Mouse (Mus musculus) G1E (cell line): ENCODE results near the gene Hexa.

Source experiments
- CTCF ChIP-seq: IDR thresholded peaks from 2 replicates; pipeline ENCODE4 v1.5.1; 2012; ENCODE audit warnings: low read depth, low read length, inconsistent platforms, mixed read lengths
- TAL1 ChIP-seq: conservative IDR thresholded peaks from 2 replicates; pipeline ENCODE4 v1.6.1; 2012; ENCODE audit warnings: low read depth, low read length, inconsistent platforms, mixed read lengths

GRCm38 (mm10) chr9:59542766-59543324 is 3.5 kb downstream of the Hexa start:
- TF ChIP-seq TAL1 = no peak
- no peak for TF ChIP-seq CTCF
